Mouse (Mus musculus) liver, adult 2 months (tissue): ENCODE results near the gene P3h2.

Experiments used
- CTCF ChIP-seq: fragments of 200-500 bp; IDR thresholded peaks from 2 replicates; pipeline ENCODE4 v1.5.1; 2011; ENCODE audit warnings: low read depth, low read length, control low read depth
- POLR2A ChIP-seq: fragments of 200-500 bp; IDR thresholded peaks from 2 replicates; pipeline ENCODE4 v1.6.1; 2011; ENCODE audit warnings: low read length, control low read depth; ENCODE audit not compliant: insufficient read depth; ENCODE audit errors: extremely low read depth

DNA sequence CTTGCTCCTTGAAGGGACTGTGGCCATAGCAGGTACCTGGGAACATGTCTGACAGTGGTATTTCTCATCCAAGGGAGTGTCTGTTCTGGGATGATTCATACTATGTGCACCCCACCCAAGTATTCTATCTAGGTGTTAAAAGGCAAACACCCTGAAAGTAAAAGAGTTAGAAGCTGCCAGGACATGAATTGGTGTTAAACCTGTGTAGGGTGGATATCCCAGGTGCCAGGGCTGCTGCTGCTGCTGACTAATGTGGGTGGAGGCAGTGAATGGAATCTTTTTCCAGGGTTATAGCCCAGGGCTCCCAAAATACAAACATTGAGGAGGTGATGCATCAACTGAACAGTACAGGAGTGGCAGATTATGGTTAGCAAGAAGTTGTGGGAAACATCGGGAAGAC is 41.3 kb upstream of the P3h2 start:
- TF ChIP-seq POLR2A (no peak), CTCF (no peak)
